Mouse (Mus musculus) lung, adult 2 months (tissue): ENCODE measurements around the gene Col25a1.

ENCODE experiments used
- CTCF ChIP-seq: fragments of 200-500 bp; IDR thresholded peaks from 2 replicates; pipeline ENCODE4 v1.5.1; 2011; ENCODE audit warnings: mild to moderate bottlenecking, low read length, control low read depth; ENCODE audit not compliant: insufficient read depth
- POLR2A ChIP-seq: fragments of 200-500 bp; IDR thresholded peaks from 2 replicates; pipeline ENCODE4 v1.6.1; 2011; ENCODE audit warnings: low read depth, mild to moderate bottlenecking, control low read depth, low read length, borderline replicate concordance; ENCODE audit errors: extremely low read depth

- TF ChIP-seq CTCF (no peak), POLR2A (no peak)
These were observed 51.1 kb downstream of the Col25a1 start for GRCm38 (mm10) chr3:130182450-130182849.
